Comparison of ENCODE assay signal across 8 mouse cellular contexts in the genomic region with DNA sequence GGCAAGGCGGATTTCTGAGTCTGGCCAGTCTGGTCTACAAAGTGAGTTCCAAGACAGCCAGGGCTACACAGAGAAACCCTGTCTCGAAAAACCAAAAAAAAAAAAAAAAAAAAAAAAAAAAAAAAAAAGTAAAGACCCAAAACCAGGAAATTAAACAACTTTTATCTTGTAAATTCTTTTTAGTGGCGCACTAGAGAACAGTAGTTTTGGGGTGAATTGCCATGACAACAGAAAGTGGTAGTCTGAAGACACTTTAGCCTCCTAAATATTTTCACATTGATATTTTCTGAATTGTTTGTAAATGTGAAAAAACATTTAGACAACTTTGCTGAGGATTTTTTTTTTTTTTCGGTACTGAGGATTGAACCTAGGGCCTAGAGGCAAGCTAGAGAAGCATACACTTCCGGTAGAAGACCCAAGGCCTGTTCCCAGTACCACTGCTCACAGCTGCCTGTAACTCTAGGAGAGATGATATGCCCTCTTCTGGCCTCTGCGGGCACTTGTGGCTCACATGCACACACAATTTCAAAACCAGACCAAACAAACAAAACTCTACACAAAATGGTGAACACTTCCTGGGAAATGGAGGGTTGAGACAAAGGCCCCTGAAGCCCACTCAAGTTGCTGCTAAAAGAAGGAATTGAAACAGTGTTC. TPM values are rescaled to one million over a fixed set of nuclear protein-coding genes. Genes with fewer than 3 reads are reported as not detected.
DNase-seq lines count a peak whose midpoint lies in the region; ATAC-seq and TF ChIP-seq lines count a peak whose summit lies in the region.

No protein-coding gene starts in this region.

- H3K9ac ChIP-seq in kidney, embryonic 16.5 days (replicated peaks; ENCODE audit: low read length) = peak overlapping the region; percentile 53; the same call in 1 of the 2 replicates
- H3K9ac ChIP-seq in heart, postnatal 0 days (replicated peaks; ENCODE audit: low read depth, low read length) = no peak overlapping the region
- no peak overlapping the region for H3K9ac ChIP-seq in midbrain, embryonic 13.5 days (replicated peaks)

- H3K27ac ChIP-seq in kidney, embryonic 16.5 days (ENCODE audit: low read length) = peak overlapping the region; percentile 75
- H3K27ac ChIP-seq in heart, postnatal 0 days (ENCODE audit: low read depth) = 0 out of 2 replicates have a peak overlapping the region, but pooled peaks have one; percentile 14
- H3K27ac ChIP-seq in midbrain, embryonic 13.5 days = peak overlapping the region; percentile 77; the same call in 1 of the 2 replicates

- H3K4me3 ChIP-seq in kidney, embryonic 16.5 days (ENCODE audit: low read length) = no peak overlapping the region
- H3K4me3 ChIP-seq in heart, postnatal 0 days (ENCODE audit: low read depth, low read length) = no peak overlapping the region
- H3K4me3 ChIP-seq in midbrain, embryonic 13.5 days (replicated peaks) = peak overlapping the region; percentile 40

- H3K4me2 ChIP-seq in kidney, embryonic 16.5 days (replicated peaks; ENCODE audit: low read depth, low read length) = peak overlapping the region; percentile 70
- no peak overlapping the region for H3K4me2 ChIP-seq in heart, postnatal 0 days (ENCODE audit: low read depth, low read length)
- peak overlapping the region; percentile 63 for H3K4me2 ChIP-seq in midbrain, embryonic 13.5 days (replicated peaks)

- ATAC-seq in kidney, embryonic 16.5 days (ENCODE audit: low FRiP score, low TSS enrichment) = no peak
- no peak for ATAC-seq in heart, postnatal 0 days (ENCODE audit: insufficient read depth, low read depth)
- no peak for ATAC-seq in midbrain, embryonic 13.5 days

- WGBS in kidney, embryonic 16.5 days = 86% methylated on average over 6 of the region's 6 CpGs
- WGBS in heart, postnatal 0 days = 88% methylated on average over 6 of the region's 6 CpGs
- 86% methylated on average over 6 of the region's 6 CpGs for WGBS in midbrain, embryonic 13.5 days

- no peaks in the 10 kb centered on the region for H3K9me3 ChIP-seq in kidney, embryonic 16.5 days (ENCODE audit: low read length)
- H3K9me3 ChIP-seq in heart, postnatal 0 days (replicated peaks; ENCODE audit: control insufficient read depth, low read length) = no peaks in the 10 kb centered on the region
- no peaks in the 10 kb centered on the region for H3K9me3 ChIP-seq in midbrain, embryonic 13.5 days

- TF ChIP-seq CTCF in heart, postnatal 0 days (IDR thresholded peaks at IDR 0.05; ENCODE audit: low read depth) = no peak

- H3K27me3 ChIP-seq in kidney, embryonic 16.5 days (ENCODE audit: insufficient read depth, low read length) = no peaks in the 10 kb centered on the region
- no peaks in the 10 kb centered on the region for H3K27me3 ChIP-seq in heart, postnatal 0 days (ENCODE audit: control insufficient read depth, insufficient read depth, low read length)
- H3K27me3 ChIP-seq in midbrain, embryonic 13.5 days = no peaks in the 10 kb centered on the region

- peaks cover 40% of the 10 kb centered on the region for H3K36me3 ChIP-seq in kidney, embryonic 16.5 days (ENCODE audit: insufficient read depth, low read length)
- H3K36me3 ChIP-seq in heart, postnatal 0 days (replicated peaks; ENCODE audit: control insufficient read depth, insufficient read depth, low read length) = peaks cover 20% of the 10 kb centered on the region
- H3K36me3 ChIP-seq in midbrain, embryonic 13.5 days = 0 out of 2 replicates have a peak, but pooled peaks cover 3% of the 10 kb centered on the region

- no peak for DNase-seq in kidney, postnatal 14 days
- peak; percentile 64 for DNase-seq in R1 (ENCODE audit: low read depth, low spot score)
- no peak for DNase-seq in heart, postnatal 0 days (ENCODE audit: low spot score)
- DNase-seq in layer of hippocampus, adult 11-12 months (ENCODE audit: low spot score) = no peak
- no peak for DNase-seq in left cerebral cortex, adult 11 months (ENCODE audit: low spot score)
- DNase-seq in urinary bladder, postnatal 36 days (ENCODE audit: low spot score in 2 of 2) = no peak

- no peak for TF ChIP-seq EP300 in heart, postnatal 0 days (IDR thresholded peaks at IDR 0.05; ENCODE audit: low read depth)

- peaks cover 14% of the 10 kb centered on the region for H3K4me1 ChIP-seq in kidney, embryonic 16.5 days (ENCODE audit: insufficient read depth, low read length)
- H3K4me1 ChIP-seq in heart, postnatal 0 days (ENCODE audit: control insufficient read depth, insufficient read depth) = peaks cover 19% of the 10 kb centered on the region
- H3K4me1 ChIP-seq in midbrain, embryonic 13.5 days (replicated peaks) = peaks cover 16% of the 10 kb centered on the region

RNA-seq across cellular contexts. Expression of a gene that starts 1.1 kb away (rescaled TPM):
- polyA plus RNA-seq in kidney, embryonic 16.5 days (2015; fragmentation: Nextera tagmentation; extraction: Ambion mirVana) = 84.4 and 86.0 TPM in 2 replicates
- total RNA-seq in heart, postnatal 0 days (2014; rRNA removed; ENCODE audit: low replicate concordance) = 68.1 and 75.3 TPM in 2 replicates
- polyA plus RNA-seq in heart, postnatal 0 days (2015; fragmentation: Nextera tagmentation; extraction: Ambion mirVana) = 51.2 and 54.8 TPM in 2 replicates
- polyA plus RNA-seq in midbrain, embryonic 13.5 days (2015; fragmentation: Nextera tagmentation; extraction: Ambion mirVana) = 106 and 107 TPM in 2 replicates

RNA-seq across cellular contexts. Expression of a gene that starts 6.8 kb away (rescaled TPM):
- polyA plus RNA-seq in kidney, embryonic 16.5 days (2015; fragmentation: Nextera tagmentation; extraction: Ambion mirVana) = 1.5 and 1.7 TPM in 2 replicates
- 7.7 and 23.2 TPM in 2 replicates for total RNA-seq in heart, postnatal 0 days (2014; rRNA removed; ENCODE audit: low replicate concordance)
- 2.0 and 3.0 TPM in 2 replicates for polyA plus RNA-seq in heart, postnatal 0 days (2015; fragmentation: Nextera tagmentation; extraction: Ambion mirVana)
- 0.09 and 0.15 TPM in 2 replicates for polyA plus RNA-seq in midbrain, embryonic 13.5 days (2015; fragmentation: Nextera tagmentation; extraction: Ambion mirVana)

RNA-seq across cellular contexts. Expression of a gene that starts 7.6 kb away (rescaled TPM):
- 100 and 105 TPM in 2 replicates for polyA plus RNA-seq in kidney, embryonic 16.5 days (2015; fragmentation: Nextera tagmentation; extraction: Ambion mirVana)
- 71.8 and 74.7 TPM in 2 replicates for total RNA-seq in heart, postnatal 0 days (2014; rRNA removed; ENCODE audit: low replicate concordance)
- 50.9 and 53.0 TPM in 2 replicates for polyA plus RNA-seq in heart, postnatal 0 days (2015; fragmentation: Nextera tagmentation; extraction: Ambion mirVana)
- 36.2 TPM in 2 replicates for polyA plus RNA-seq in midbrain, embryonic 13.5 days (2015; fragmentation: Nextera tagmentation; extraction: Ambion mirVana)

RNA-seq across cellular contexts. Expression of a gene that starts 23.3 kb away (rescaled TPM):
- 15.9 and 16.3 TPM in 2 replicates for polyA plus RNA-seq in kidney, embryonic 16.5 days (2015; fragmentation: Nextera tagmentation; extraction: Ambion mirVana)
- total RNA-seq in heart, postnatal 0 days (2014; rRNA removed; ENCODE audit: low replicate concordance) = 17.2 and 21.4 TPM in 2 replicates
- 11.9 and 12.5 TPM in 2 replicates for polyA plus RNA-seq in heart, postnatal 0 days (2015; fragmentation: Nextera tagmentation; extraction: Ambion mirVana)
- polyA plus RNA-seq in midbrain, embryonic 13.5 days (2015; fragmentation: Nextera tagmentation; extraction: Ambion mirVana) = 13.0 and 13.7 TPM in 2 replicates

RNA-seq across cellular contexts. Expression of a gene that starts 47.5 kb away (rescaled TPM):
- 6.8 and 7.8 TPM in 2 replicates for polyA plus RNA-seq in kidney, embryonic 16.5 days (2015; fragmentation: Nextera tagmentation; extraction: Ambion mirVana)
- 4.8 and 6.8 TPM in 2 replicates for total RNA-seq in heart, postnatal 0 days (2014; rRNA removed; ENCODE audit: low replicate concordance)
- polyA plus RNA-seq in heart, postnatal 0 days (2015; fragmentation: Nextera tagmentation; extraction: Ambion mirVana) = 4.8 and 5.2 TPM in 2 replicates
- 5.0 TPM in 2 replicates for polyA plus RNA-seq in midbrain, embryonic 13.5 days (2015; fragmentation: Nextera tagmentation; extraction: Ambion mirVana)

Comparison
In these comparisons a context has a peak if more than half of its experiments do, and no peak if none do; other contexts are left out.
1. H3K27ac ChIP-seq: peak in every context shown above with its lines; median percentile 77 in midbrain, embryonic 13.5 days; 75 in kidney, embryonic 16.5 days; 14 in heart, postnatal 0 days.